Mouse (Mus musculus) lung, postnatal 36 days (tissue): ENCODE data around the gene Brat1.

Source experiments
- DNase-seq: peaks from one replicate; pipeline ENCODE4 v3.0.0; 2022; ENCODE audit warnings: mixed read lengths

Brat1 gene

GRCm38 (mm10) chr5:140749062-140749875 lies 44.5 kb downstream of the Brat1 start:
- peak; percentile 86 for DNase-seq

GRCm38 (mm10) chr5:140750925-140751324 lies 46.1 kb downstream of the Brat1 start:
- peak; percentile 73 for DNase-seq

- DNase-seq = no peak
Measured at GRCm38 (mm10) chr5:140752041-140752440, 47.2 kb downstream of the Brat1 start.

GRCm38 (mm10) chr5:140752639-140753038 lies 47.8 kb downstream of the Brat1 start:
- DNase-seq = peak; percentile 23

- DNase-seq = peak; percentile 32
Measured at GRCm38 (mm10) chr5:140753223-140753622, 48.4 kb downstream of the Brat1 start.

GRCm38 (mm10) chr5:140758864-140759263 lies 54.1 kb downstream of the Brat1 start:
- no peak for DNase-seq

GRCm38 (mm10) chr5:140762540-140762939 lies 57.7 kb downstream of the Brat1 start:
- DNase-seq = no peak

GRCm38 (mm10) chr5:140764921-140765613 lies 60.3 kb downstream of the Brat1 start:
- peak; percentile 61 for DNase-seq

- DNase-seq = no peak
Measured at GRCm38 (mm10) chr5:140766566-140766965, 61.8 kb downstream of the Brat1 start.

GRCm38 (mm10) chr5:140767704-140768141 lies 62.9 kb downstream of the Brat1 start:
- DNase-seq = peak; percentile 91

- peak; percentile 39 for DNase-seq
Measured at GRCm38 (mm10) chr5:140768333-140768732, 63.5 kb downstream of the Brat1 start.
